Mouse (Mus musculus): ENCODE data around the gene Nol9.

DNA sequence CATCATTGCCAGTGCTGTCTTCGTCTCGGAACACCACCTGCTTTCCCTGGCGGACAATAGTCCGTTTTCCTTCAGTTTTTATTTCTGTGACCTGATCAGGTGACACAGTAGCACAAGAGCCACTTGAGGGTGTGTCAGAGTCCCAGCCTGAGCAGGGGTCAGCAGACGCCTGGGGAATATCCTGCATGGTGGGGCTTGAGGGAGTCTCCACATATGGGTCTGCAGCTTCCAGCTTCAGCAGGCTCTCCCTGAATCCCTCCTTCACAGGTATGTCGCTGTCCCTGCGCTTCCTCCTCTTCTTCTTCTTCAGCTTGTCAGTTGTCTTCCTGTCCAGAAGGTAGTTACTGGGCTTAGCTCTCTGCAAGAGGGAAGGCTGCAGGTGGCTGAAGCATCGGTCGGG, 47.0 kb upstream of the Nol9 start:
- no peak for TF ChIP-seq CTCF (IDR thresholded peaks at IDR 0.05; ENCODE audit: low read depth)
- no peak for TF ChIP-seq EP300 (IDR thresholded peaks at IDR 0.05; ENCODE audit: low read depth)
